Mouse (Mus musculus): ENCODE measurements around the gene Apba2.

Apba2 gene

GRCm38 (mm10) chr7:64531297-64531696, 29.8 kb downstream of the Apba2 start:
- DNase-seq (ENCODE audit: low spot score), result no peak

- no peak for DNase-seq (ENCODE audit: low spot score)
Observed at GRCm38 (mm10) chr7:64533374-64533773, 31.9 kb downstream of the Apba2 start.

GRCm38 (mm10) chr7:64535269-64535668, 33.8 kb downstream of the Apba2 start:
- DNase-seq (ENCODE audit: low spot score), result no peak

- DNase-seq (ENCODE audit: low spot score), result no peak
Observed at GRCm38 (mm10) chr7:64539450-64540148, 38.1 kb downstream of the Apba2 start.

GRCm38 (mm10) chr7:64546801-64547200, 45.3 kb downstream of the Apba2 start:
- DNase-seq (ENCODE audit: low spot score), result no peak

GRCm38 (mm10) chr7:64550856-64551255, 49.4 kb downstream of the Apba2 start:
- no peak for DNase-seq (ENCODE audit: low spot score)

- DNase-seq (ENCODE audit: low spot score), result no peak
Observed at GRCm38 (mm10) chr7:64552523-64553190, 51.2 kb downstream of the Apba2 start.

GRCm38 (mm10) chr7:64561711-64562498, 60.4 kb downstream of the Apba2 start:
- DNase-seq (ENCODE audit: low spot score), result no peak

- no peak for DNase-seq (ENCODE audit: low spot score)
Observed at GRCm38 (mm10) chr7:64564891-64565571, 63.5 kb downstream of the Apba2 start.

- DNase-seq (ENCODE audit: low spot score), result no peak
Observed at GRCm38 (mm10) chr7:64566371-64567243, 65.1 kb downstream of the Apba2 start.

GRCm38 (mm10) chr7:64568722-64569121, 67.2 kb downstream of the Apba2 start:
- no peak for DNase-seq (ENCODE audit: low spot score)

- no peak for DNase-seq (ENCODE audit: low spot score)
Observed at GRCm38 (mm10) chr7:64569676-64570075, 68.2 kb downstream of the Apba2 start.

- DNase-seq (ENCODE audit: low spot score), result no peak
Observed at GRCm38 (mm10) chr7:64570914-64571313, 69.4 kb downstream of the Apba2 start.

- DNase-seq (ENCODE audit: low spot score), result no peak
Observed at GRCm38 (mm10) chr7:64574144-64574543, 72.6 kb downstream of the Apba2 start.

GRCm38 (mm10) chr7:64576519-64576951, 75.0 kb downstream of the Apba2 start:
- no peak for DNase-seq (ENCODE audit: low spot score)

GRCm38 (mm10) chr7:64578176-64578575, 76.7 kb downstream of the Apba2 start:
- no peak for DNase-seq (ENCODE audit: low spot score)

GRCm38 (mm10) chr7:64579887-64580286, 78.4 kb downstream of the Apba2 start:
- no peak for DNase-seq (ENCODE audit: low spot score)

- DNase-seq (ENCODE audit: low spot score), result no peak
Observed at GRCm38 (mm10) chr7:64580293-64580692, 78.8 kb downstream of the Apba2 start.

GRCm38 (mm10) chr7:64582358-64582757, 80.9 kb downstream of the Apba2 start:
- no peak for DNase-seq (ENCODE audit: low spot score)

- no peak for DNase-seq (ENCODE audit: low spot score)
Observed at GRCm38 (mm10) chr7:64583670-64584121, 82.2 kb downstream of the Apba2 start.

GRCm38 (mm10) chr7:64586133-64586532, 84.6 kb downstream of the Apba2 start:
- DNase-seq (ENCODE audit: low spot score), result no peak

Measured in yolk sac, embryonic 10.5 days (tissue).